Mouse (Mus musculus): ENCODE measurements around the gene Pdxk. TPM values are rescaled to one million over a fixed set of nuclear protein-coding genes. Genes with fewer than 3 reads are reported as not detected.

The Pdxk gene
- polyA plus RNA-seq, 1 experiment from 2014 or later: 5.3 TPM

- H3K36me3 ChIP-seq (ENCODE audit: control insufficient read depth, insufficient read depth, low read length): peaks cover 14% of the 10 kb centered on the region
- H3K4me2 ChIP-seq (replicated peaks; ENCODE audit: low read depth): peak overlapping the region; percentile 84
- H3K4me3 ChIP-seq (ENCODE audit: low read depth, low read length): peak overlapping the region; percentile 95
- H3K9me3 ChIP-seq (ENCODE audit: control insufficient read depth, low read length): no peaks in the 10 kb centered on the region
- WGBS: 35% methylated on average over 7 of the region's 7 CpGs
- peaks cover 2% of the 10 kb centered on the region; the same call in 1 of the 2 replicates for H3K4me1 ChIP-seq (replicated peaks; ENCODE audit: control insufficient read depth, insufficient read depth)
- TF ChIP-seq EP300 (optimal IDR thresholded peaks at IDR 0.05): no peak
- no peak for TF ChIP-seq CTCF (IDR thresholded peaks at IDR 0.05; ENCODE audit: low read depth)
- no peak for DNase-seq (ENCODE audit: low spot score)
- H3K9ac ChIP-seq (ENCODE audit: low read length): peak overlapping the region; percentile 96; the same call in 1 of the 2 replicates
- ATAC-seq (ENCODE audit: low FRiP score, low TSS enrichment): peak; percentile 53; the same call in 1 of the 2 replicates
- no peak overlapping the region for H3K27ac ChIP-seq (replicated peaks)
- no peaks in the 10 kb centered on the region for H3K27me3 ChIP-seq (ENCODE audit: control insufficient read depth, insufficient read depth, low read length)
These were observed 51.6 kb downstream of the Pdxk start for GRCm38 (mm10) chr10:78413152-78413520.

DNA sequence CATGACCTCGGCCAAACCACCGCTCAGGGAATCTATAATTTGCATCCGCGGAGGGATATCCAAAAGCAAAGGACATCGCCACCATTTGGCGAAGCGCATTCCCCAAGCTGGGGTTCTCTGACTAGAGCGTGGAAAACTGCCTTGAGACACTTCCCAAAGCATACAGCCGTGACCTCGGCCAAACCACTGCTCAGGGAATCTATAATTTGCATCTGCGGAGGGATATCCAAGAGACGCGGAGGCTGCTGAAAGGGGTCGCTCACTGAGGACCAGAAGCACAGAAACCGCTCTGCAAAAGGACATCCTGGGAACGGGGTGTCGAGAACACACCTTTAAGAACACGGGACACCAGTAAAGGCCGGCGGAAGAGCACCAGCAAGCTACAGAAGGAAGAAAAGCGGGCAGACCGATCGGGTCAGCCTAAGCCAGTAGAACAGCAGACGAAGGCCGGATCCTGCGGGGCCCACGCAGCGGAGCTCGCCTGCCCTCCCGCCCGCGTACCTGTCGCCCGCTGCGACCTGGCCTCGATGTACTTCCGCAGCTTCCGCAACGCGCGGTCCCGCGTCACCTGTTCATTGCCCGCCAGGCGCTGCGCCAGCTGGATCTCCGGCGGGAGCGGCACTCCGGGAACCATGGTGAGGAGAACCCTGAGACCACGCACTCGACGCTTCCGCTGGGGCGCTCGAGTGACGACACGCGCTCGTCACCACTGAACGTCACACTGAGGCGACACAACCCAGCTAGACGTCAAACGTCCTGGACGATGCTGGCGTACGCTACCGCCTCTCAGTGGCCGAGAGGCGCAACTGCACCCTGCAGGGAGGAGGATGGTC is 52.2 kb downstream of the Pdxk start, which contains the start of gene Rrp1:
TSS of gene Rrp1 (minus strand) at position 725 of the 833 bp plus-strand sequence.
- peak within 1 kb of the TSS; percentile 95 for H3K4me3 ChIP-seq (ENCODE audit: low read depth, low read length)
- DNase-seq (ENCODE audit: low spot score): peak; percentile 95
- peaks cover 16% of the 10 kb centered on the region for H3K36me3 ChIP-seq (ENCODE audit: control insufficient read depth, insufficient read depth, low read length)
- H3K27me3 ChIP-seq (ENCODE audit: control insufficient read depth, insufficient read depth, low read length): no peaks in the 10 kb centered on the region
- H3K4me2 ChIP-seq (replicated peaks; ENCODE audit: low read depth): peak within 1 kb of the TSS; percentile 84
- peak; percentile 100 for TF ChIP-seq CTCF (IDR thresholded peaks at IDR 0.05; ENCODE audit: low read depth)
- no peak for TF ChIP-seq EP300 (optimal IDR thresholded peaks at IDR 0.05)
- peak within 1 kb of the TSS; percentile 96 for H3K9ac ChIP-seq (ENCODE audit: low read length)
- under 1% methylated on average over 70 of the region's 70 CpGs for WGBS
- H3K27ac ChIP-seq (replicated peaks): peak within 1 kb of the TSS; percentile 94
- ATAC-seq (ENCODE audit: low FRiP score, low TSS enrichment): peak; percentile 95
- H3K9me3 ChIP-seq (ENCODE audit: control insufficient read depth, low read length): no peaks in the 10 kb centered on the region
- H3K4me1 ChIP-seq (replicated peaks; ENCODE audit: control insufficient read depth, insufficient read depth): peaks cover 2% of the 10 kb centered on the region; the same call in 1 of the 2 replicates

DNA sequence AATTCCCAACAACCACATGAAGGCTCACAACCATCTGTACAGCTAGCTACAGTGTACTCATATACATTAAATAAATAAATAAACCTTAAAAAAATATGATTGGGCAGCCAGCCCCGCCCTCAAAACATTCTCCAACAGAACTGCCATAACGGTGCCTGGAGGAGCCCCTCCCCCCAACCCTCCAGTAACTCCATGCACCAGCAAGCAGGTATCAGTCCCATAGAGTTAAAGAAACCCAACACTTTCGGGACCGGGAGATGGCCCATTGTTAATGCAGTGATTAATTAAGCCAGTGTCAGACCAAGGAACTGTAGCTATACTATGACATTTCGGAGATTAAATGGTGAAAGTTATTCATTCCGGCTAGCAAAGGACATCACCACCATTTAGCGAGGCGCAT is 52.9 kb downstream of the Pdxk start:
- no peak for TF ChIP-seq EP300 (optimal IDR thresholded peaks at IDR 0.05)
- no peak for TF ChIP-seq CTCF (IDR thresholded peaks at IDR 0.05; ENCODE audit: low read depth)
- Histone ChIP-seq H3K9ac (ENCODE audit: low read length) (peak overlapping the region; percentile 96), H3K4me1 (replicated peaks; ENCODE audit: control insufficient read depth, insufficient read depth) (peaks cover 2% of the 10 kb centered on the region; the same call in 1 of the 2 replicates), H3K4me3 (ENCODE audit: low read depth, low read length) (peak overlapping the region; percentile 95), H3K27ac (replicated peaks) (peak overlapping the region; percentile 94; the same call in 1 of the 2 replicates), H3K4me2 (replicated peaks; ENCODE audit: low read depth) (peak overlapping the region; percentile 84), H3K27me3 (ENCODE audit: control insufficient read depth, insufficient read depth, low read length) (no peaks in the 10 kb centered on the region), H3K9me3 (ENCODE audit: control insufficient read depth, low read length) (no peaks in the 10 kb centered on the region), H3K36me3 (ENCODE audit: control insufficient read depth, insufficient read depth, low read length) (peaks cover 20% of the 10 kb centered on the region)
- WGBS: 8% methylated on average over 8 of the region's 8 CpGs
- ATAC-seq (ENCODE audit: low FRiP score, low TSS enrichment) (no peak), DNase-seq (ENCODE audit: low spot score) (no peak)

- Histone ChIP-seq H3K4me1 (replicated peaks; ENCODE audit: control insufficient read depth, insufficient read depth) (peaks cover 2% of the 10 kb centered on the region; the same call in 1 of the 2 replicates), H3K4me3 (ENCODE audit: low read depth, low read length) (no peak overlapping the region), H3K27me3 (ENCODE audit: control insufficient read depth, insufficient read depth, low read length) (no peaks in the 10 kb centered on the region), H3K36me3 (ENCODE audit: control insufficient read depth, insufficient read depth, low read length) (peaks cover 41% of the 10 kb centered on the region), H3K27ac (replicated peaks) (no peak overlapping the region), H3K9ac (ENCODE audit: low read length) (no peak overlapping the region), H3K4me2 (replicated peaks; ENCODE audit: low read depth) (no peak overlapping the region), H3K9me3 (ENCODE audit: control insufficient read depth, low read length) (no peaks in the 10 kb centered on the region)
- DNase-seq (ENCODE audit: low spot score): no peak
- ATAC-seq (ENCODE audit: low FRiP score, low TSS enrichment): no peak
- TF ChIP-seq EP300 (optimal IDR thresholded peaks at IDR 0.05) (no peak), CTCF (IDR thresholded peaks at IDR 0.05; ENCODE audit: low read depth) (no peak)
- WGBS: 76% methylated on average over 9 of the region's 9 CpGs
These were observed 55.6 kb downstream of the Pdxk start for GRCm38 (mm10) chr10:78409035-78409788.

DNA sequence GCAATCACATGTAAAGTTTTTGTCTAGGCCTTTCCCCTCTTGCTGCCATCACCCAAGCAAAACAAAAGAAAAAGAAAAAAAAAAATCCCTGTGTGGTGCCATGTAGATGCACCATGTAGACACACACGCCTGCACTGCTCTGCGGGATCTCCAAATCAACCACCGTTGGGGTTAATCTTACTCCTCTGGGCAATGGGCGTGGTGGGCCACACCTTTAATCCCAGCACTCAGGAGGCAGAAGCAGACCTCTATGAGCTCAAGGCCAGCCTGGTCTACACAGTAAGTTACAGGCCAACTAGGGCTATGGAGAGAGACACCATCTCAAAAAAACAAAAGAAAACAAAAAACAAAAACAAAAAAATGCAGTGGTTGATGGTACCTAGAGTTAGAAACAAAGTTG is 57.6 kb downstream of the Pdxk start:
- DNase-seq (ENCODE audit: low spot score) (no peak), ATAC-seq (ENCODE audit: low FRiP score, low TSS enrichment) (no peak)
- TF ChIP-seq EP300 (optimal IDR thresholded peaks at IDR 0.05): no peak
- TF ChIP-seq CTCF (IDR thresholded peaks at IDR 0.05; ENCODE audit: low read depth): no peak
- no peak overlapping the region for H3K4me2 ChIP-seq (replicated peaks; ENCODE audit: low read depth)
- H3K4me3 ChIP-seq (ENCODE audit: low read depth, low read length): no peak overlapping the region
- H3K27me3 ChIP-seq (ENCODE audit: control insufficient read depth, insufficient read depth, low read length): no peaks in the 10 kb centered on the region
- WGBS: 76% methylated on average over 4 of the region's 4 CpGs
- H3K36me3 ChIP-seq (ENCODE audit: control insufficient read depth, insufficient read depth, low read length): peaks cover 59% of the 10 kb centered on the region
- H3K27ac ChIP-seq (replicated peaks): no peak overlapping the region
- no peaks in the 10 kb centered on the region; the same call in 1 of the 2 replicates for H3K4me1 ChIP-seq (replicated peaks; ENCODE audit: control insufficient read depth, insufficient read depth)
- no peak overlapping the region for H3K9ac ChIP-seq (ENCODE audit: low read length)
- no peaks in the 10 kb centered on the region for H3K9me3 ChIP-seq (ENCODE audit: control insufficient read depth, low read length)
